Mouse (Mus musculus) thymus, postnatal 14 days (tissue): ENCODE measurements around the gene Pdgfa.

Experiments used
- DNase-seq: peaks from one replicate; pipeline ENCODE4 v3.0.0; 2021

Gene Pdgfa

DNA sequence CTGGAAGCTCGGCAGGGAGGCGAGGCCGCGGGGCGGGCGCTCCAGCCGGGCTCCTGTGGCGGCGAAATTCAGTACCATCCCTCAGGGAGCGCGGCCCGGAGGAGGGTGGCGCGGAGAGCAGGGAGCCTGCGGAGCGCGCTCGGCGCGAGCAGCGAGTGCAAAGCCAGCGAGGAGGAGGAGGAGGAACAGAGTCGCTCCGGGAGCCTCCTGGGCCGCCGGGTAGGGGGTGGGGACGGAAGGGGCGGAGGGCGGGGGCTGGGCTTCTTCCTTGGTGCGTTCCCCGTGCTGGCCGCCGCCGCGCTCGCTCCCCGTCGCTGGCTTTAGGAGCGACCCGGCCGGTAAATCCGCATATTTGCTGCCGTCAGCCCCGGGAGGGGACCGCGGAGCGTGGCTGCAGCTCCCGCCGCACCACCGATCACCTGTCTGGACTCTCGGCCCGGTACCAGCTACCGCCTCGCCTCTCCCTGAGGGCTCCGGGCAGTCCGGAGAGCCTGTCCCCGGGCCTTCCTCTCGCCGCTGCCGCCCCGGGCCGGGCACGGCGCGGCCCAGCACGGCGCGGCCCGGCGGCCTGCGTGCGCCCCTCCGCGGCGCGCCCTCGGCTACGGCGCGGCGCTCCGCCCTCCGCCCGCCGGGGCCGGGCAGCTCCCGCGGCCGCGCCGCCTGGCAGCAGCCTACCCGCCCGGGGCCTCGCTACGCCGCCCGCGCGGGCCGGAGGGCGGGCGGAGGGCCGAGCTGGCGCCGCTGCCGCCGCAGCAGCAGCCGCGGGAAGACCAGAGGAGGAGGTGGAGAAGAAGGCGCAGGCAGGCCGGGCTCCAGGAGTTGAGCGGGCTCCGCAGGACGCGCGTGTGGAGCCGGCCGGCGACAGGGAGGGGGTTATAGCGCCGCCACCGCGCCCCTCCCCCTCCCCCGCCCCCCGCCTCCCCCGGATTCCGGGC is 2.1 kb downstream of the Pdgfa start:
- peak; percentile 44 for DNase-seq

DNA sequence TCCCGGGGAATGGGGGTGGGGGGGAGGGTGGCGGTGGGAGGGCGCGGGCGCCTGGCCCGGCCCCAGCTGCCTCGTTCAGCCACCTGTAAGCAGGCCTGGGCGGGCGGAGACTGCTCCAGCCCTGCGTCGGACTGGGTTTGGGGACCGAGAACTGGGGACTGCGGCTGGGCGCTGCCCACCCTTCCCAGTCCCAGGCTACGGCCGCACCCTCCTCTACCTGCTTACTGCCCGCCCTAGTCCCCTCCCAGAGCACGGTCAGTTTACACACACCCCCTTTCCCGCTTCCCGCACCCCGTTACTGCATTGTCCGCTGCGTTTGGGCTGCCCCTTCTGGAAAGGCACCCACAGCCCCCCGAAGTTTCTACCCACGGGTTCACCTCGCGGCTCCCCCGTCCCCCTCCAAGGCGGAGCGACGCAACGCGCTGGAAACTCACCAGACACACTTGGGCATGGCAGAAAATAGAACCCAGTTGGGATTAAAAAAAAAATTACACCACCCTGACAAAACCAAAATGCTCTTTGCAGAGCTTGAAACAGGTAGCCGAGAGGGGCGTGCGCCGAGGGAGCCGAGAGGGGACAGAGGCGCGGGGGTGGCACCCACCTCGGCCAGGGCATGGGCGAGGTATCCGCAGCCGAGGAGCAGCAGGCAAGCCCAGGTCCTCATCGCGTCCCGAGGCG is 2.9 kb downstream of the Pdgfa start:
- no peak for DNase-seq

DNA sequence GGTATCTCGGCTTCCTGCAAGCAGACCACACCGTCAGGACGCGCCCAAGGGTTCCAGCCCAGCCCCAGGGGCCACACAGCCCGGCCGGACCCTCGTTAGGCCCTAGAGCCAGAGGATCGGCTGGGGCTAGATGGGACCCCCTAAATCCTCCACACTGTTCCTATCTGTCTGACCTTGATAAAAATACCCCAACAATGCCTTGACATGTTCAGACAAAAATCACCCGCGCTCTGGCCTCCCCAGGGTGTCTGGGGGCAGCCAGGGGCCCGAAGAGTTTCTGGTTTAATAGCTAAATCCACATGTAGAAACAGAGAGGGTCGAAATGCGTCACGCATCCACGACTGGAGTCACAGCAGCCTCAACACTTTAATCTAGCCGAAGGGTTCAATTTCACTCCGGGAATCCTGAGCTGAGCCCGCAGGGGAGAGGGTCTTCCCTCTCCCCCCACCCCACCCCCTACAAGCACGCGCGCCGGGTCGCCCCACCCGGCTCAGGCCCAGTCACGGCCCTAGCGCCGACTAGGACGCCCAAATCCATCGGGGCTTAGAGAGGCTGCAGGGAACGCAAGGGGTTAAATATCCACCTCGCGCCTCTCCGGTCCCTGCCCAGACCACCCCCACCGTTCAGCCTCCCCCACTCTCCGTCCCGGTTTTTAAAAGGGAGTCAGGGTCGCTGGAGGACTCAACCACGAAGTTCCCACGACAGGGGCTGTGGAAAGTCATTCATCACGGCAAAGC is 3.6 kb downstream of the Pdgfa start:
- DNase-seq, result no peak

DNA sequence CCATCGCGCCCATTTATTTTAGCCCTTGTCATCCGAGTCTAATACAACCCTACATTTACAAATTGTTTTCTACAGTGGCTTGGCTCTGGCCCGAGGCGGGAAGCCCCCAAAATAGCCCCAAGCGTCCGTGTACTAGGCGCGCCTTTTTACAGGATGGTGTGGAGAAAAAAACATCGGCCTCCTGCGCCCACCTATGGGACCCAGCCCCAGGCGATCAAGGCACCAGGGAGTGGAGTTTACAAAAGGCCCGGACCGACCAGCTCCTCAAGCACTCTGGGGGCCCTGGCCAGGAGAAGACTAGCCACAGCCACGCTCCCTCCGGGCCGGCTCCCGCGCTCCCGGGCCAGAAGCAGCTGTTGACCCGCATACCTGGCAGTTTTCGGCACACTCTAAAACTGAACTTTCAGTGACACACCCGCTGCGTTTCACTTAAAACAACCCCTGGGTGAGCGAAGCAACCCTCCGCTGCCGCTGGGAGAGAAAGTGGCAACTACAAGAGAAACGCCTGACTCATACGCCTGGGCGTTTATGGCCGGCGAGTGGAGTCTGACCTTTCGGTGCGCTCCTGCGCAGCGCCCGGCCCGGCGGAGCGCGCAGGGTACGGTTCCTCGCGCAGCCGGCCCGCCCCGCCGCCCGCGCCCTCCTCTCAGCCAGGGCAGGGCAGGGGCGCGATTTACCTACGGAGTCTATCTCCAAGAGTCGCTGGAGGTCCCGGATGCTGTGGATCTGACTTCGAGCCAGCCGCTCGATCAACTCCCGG is 4.4 kb downstream of the Pdgfa start:
- no peak for DNase-seq

DNA sequence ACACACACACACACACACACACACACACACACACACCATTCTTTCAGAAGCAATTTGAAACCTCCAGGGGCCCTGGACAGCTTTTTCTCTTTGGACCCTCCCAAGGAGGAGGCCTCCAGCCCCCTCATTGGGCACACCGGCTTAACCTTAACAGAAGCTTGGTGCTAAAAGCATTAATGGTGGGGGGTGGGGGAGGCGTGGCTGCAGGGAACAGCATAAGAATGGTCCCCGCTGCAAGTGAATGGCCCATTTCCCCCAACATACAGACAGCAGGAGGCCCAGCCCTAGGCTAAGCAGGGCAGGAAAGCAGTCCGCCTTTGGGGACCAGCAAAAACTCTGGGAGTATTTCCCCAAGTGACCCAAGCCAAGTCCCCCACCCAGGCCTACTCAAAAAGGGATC is 5.4 kb downstream of the Pdgfa start:
- DNase-seq, result no peak

DNA sequence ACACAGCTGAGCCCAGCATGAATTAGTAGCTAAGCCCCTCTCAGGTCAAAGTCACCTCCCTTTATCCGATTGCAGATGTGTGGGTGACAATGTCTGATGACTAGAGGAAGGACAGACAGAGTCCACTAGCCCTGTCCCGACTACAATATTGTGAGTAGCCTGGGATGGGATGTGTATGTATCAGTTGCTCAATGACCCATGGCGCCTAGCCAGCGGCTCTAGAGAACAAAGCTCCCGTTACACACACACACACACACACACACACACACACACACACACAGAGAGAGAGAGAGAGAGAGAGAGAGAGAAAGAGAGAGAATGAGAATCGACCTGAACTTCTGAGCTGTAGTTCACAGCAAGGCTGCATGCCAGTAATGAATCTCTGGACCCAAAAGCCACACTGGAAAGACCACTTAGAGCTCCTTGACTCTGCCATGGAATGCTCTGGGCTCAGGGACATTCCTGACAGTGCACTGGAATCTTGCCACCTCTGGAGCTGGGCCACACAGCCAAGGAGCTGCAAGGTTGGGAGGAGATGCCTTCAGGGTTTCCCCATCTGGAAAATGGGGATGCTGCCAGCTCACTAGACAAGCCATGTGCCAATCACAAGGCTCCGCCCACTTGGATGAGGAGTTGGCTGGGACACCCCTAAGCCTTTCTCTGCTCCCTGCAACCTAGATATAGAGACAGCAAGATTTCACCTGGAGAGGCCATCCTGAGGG is 6.3 kb downstream of the Pdgfa start:
- no peak for DNase-seq

DNA sequence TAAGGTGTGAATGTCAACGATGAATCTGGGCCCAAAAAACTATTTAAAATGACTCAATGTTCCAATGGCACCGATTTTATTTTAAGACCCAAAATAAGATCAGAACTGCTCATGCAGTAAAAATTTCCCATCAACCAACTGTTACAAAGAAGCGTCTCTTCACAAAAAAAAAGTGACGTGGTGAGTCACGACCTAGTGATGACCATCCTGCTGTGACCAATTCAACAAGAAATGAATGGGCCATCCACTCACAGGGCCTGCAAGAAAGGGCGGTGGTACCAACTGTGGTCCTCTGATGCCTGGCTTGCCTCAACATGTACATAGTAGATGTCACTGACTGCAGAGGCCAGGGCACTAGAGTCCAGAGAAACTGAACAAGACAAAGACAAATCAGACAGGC is 7.6 kb downstream of the Pdgfa start:
- no peak for DNase-seq

DNA sequence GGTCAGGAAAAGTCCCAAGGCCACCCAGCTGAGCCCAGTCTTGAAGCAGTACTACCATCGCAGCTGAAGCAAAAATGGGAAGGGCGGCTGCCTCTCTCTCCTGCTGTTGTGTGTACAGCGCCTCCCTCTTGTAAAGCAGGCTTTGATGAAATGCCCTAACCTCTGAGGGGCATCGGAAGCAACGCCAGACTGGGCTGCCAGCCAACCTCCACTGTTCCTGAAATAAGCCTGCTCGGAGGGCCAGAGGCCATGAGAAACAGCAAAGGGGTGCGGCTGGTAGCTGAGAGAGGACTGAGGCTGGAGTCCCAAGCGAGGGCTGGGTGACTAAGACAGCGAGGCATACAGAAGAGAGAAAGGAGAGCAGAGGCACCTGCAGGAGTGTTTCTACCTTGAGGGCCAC is 8.4 kb downstream of the Pdgfa start:
- DNase-seq, result no peak

DNA sequence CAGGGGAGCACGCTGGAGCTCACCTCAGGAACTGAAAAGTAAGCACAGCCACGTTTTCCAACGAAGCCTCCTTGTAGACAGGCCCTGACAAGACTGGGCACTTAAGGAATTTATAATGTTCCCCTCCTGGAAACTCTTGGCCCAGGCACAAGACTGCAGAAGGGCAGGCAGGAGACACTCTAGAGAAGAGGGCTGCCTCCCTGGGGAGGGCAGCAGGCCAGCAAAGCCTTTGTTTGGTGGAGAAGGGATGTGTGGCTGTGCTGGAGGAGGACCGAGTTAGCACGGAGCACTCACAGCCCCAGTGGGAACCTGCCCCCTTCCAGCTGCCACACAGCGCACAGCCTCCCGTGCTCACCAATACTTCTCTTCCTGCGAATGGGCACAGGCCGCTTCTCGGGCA is 9.2 kb downstream of the Pdgfa start:
- DNase-seq, result no peak

DNA sequence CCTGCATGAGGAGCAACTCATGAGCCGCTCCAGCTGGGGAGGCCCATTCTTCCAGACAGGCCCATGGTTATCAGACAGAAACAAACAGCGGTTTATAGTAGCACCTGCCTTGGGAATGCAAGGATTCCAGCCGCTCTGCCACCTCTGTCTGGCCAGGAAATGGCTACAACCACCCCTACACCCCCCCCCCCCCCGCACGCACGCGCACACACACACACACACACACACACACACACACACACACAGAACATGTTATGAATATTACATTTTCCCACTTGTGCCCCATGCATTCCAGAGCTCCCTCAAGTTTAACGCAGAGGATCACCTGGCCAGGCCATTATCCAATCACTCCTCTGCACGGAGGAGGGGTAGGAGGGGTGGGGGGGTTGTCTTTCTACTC is 15.2 kb downstream of the Pdgfa start:
- DNase-seq, result no peak

DNA sequence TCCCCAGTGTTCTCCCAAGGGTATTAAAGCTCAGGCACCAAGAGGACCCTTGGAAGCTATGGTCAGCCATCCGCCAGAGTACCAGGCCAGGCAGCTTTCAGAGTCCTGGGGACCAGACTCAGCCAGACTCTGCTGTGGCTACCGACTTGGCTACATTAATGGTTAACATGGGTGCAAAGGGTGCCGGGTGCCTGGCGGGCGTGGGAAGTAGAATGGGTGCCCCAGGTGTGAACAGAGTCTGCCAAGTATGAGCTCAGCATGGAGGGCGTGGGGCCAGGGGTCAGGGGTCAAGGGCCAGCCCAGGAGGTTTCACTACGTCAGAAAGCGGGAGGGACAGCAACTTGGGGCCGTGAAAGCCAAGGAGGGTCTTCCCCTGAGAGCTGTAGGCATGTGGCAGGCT is 16.6 kb downstream of the Pdgfa start:
- DNase-seq, result no peak

DNA sequence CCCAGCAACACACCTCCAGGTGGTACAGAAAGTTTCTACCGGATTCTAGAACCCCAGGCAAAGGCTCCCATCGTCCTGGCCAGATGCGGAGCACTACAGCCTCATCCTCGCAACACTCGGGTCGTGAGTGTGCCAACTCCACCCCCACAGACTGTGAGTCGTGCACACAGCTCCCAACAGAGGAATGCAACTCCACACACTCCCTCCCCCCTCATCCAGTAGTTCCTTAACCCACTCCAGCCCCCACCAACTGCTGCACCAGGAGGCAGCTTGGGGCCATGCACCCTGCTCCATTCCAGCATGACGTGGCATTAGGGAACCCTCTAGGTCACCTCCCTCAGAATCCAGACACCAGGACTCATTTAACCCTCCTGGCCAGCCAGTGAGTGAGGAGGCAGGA is 17.3 kb downstream of the Pdgfa start:
- no peak for DNase-seq

DNA sequence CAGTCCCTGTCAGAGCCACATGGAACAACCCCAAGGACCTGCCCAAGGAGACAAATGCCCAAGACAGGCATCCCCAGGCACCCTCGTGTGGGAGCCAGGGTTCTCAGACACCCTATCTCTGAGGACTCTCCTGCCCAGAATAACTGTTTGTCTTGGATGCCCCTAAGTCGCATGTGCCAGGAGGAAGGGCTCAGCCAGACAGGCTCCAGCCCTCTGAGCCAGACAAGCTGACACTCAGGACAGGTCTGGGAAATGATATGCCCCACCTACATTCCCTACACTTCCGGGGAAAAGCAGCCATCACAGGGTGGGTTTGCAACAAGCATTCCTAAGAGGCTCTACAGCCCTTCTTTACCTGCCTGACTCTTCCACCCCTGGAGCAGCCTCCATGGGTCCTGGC is 19.4 kb downstream of the Pdgfa start:
- no peak for DNase-seq

DNA sequence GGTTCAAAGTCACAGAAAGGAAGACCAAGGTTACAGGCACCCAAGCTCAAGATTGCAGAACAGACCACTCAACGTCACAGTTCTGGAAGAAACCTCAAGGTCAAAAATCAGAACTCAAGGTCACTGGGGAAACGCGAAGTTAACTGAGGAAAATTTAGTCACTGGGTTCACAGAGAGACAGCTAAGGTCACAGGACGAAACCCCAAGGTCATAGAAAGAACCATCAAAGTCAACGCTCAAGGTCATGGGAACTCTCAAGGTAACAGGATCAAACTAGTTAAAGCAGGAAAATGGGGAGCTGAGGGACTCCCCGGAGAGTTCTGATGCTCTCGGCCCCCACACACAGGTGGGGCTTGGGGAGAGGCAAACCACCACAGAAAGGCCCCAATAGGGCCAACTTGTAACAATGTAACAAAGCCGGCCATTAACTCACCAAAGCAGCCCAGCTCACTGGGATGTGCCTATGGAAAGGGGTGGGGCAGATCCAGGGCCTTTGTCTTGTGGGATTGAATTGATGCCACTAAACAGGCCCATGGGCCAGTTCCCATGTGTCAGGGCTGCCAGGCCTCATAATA is 22.2 kb downstream of the Pdgfa start:
- no peak for DNase-seq

DNA sequence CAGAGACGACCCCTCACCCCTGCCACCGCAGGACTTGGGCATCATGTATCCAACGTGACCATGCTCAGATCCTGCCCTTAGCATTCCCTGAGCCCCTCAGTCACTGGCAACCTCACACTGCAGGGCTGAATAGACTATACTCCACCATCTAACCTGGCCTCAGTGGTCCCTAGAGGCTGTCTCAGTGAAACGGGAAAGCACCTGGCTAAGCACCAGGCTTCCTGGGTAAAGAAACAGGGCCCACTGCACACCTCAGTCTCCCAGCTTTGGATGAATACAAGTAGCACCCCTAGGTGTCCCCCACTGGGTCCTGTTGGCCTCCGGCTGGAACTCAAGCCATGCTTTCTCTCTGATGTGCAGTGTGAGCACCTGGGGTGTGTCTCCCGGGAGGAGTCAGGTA is 23.7 kb downstream of the Pdgfa start:
- no peak for DNase-seq

DNA sequence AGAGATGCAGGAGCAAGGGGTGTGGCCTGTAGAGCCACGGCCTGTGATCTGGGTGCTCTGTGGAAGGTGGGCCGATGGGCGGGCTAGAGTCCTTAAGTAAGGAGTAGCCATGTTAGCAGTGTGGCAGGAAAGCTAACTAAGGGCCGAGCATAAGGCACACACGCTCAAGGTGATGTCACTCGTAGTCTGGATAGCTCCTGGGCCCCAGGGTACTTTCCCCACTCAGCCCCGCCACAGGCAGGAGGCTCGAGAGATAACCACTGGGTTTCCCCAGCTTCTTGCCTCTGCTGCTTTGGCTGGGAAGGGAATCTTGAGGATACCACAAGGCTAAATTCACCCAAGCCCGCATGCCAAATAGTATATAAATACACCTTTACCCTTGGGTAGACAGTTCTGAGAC is 25.8 kb downstream of the Pdgfa start:
- DNase-seq, result no peak

DNA sequence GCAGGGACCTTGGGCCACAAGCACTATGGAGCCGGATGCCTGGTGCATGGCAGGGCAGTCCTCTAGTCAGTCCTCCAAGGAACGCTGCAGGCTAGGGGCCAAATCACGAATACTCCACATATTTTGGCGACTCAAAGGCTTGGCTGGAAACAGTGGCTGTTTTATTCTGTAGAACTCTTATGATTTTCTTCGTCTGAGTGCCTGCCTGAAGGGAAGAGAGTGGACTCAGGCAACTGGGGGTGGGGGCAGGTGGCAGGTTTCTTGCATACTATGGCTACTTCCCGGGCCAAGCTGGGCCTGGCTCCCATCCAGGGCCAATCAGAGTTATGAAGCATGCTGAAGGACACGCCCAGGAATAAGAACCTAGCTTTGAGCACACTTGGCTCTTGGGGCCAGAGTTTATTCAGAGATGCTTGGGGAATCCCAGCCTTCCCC is 27.1 kb downstream of the Pdgfa start:
- DNase-seq, result no peak

DNA sequence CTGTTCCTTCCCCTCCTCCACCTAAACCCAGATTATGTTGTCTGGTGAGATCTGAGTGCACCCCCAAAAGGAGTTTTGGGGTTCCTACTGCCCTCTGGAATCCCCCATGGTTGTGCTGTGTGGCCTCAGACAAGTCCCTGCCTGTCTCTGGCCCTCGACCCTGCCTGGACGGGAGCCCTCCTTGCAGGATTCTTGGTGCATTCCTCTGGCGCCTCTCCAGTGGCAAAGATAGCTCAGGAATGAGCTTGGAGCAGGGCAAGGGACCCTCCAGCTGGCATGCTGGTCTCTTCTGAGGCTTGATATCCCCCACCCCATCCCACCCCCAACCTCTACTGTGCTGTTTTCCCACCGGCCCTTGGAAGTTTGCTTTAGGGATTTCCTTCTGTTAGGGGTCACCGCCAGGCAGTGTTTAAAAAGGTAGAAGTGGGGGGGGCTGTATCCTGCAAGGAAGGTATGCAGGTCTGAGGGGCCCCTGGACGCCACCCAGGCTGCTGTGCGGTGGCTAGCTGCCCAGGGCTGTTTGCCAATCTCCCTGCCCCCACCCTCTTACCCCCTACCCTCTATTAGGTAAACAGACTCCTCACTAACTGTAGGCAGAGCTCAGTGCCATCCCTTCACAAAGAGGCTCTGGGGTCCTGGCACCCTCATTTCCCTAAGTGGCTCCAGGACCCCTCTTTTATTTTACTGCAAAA is 31.0 kb downstream of the Pdgfa start:
- DNase-seq, result no peak

DNA sequence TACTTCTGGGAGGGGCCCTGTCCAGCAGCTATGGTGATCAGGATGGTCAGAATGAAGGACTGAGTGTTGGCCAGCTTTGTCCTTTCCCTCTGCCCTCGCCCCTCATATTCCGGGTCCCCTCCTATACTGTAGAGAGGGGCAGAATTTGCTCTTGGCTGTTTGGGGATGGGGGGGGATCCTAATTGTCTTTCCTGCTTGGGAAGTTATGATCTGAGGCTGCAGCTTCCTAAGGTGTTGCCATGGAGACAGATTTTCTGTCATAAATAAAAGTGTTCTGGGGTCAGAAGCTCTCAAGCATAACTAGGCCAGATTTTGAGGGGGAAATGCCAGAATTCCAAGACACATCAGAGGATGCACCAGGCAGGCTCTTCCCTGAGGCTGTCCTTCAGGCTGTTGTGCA is 31.6 kb downstream of the Pdgfa start:
- no peak for DNase-seq

DNA sequence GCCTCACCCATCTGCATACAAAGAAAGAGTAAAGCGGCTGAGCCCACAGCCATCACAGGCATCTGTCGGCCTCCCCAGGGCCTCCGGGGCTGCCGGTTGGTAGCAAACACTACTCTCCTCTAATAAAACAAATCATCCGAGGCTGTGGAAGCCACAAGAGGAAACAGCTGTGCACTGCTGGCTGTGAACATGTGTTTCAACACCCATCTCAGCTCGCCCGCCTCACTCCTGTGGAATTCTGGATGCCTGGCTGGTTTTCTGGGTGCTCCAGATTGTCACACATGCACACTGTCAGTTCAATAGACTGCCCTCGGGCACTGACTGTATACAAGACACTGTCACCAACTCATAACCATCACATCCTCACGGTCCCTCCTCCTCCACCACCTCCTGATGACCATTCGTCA is 40.7 kb downstream of the Pdgfa start:
- DNase-seq, result no peak

DNA sequence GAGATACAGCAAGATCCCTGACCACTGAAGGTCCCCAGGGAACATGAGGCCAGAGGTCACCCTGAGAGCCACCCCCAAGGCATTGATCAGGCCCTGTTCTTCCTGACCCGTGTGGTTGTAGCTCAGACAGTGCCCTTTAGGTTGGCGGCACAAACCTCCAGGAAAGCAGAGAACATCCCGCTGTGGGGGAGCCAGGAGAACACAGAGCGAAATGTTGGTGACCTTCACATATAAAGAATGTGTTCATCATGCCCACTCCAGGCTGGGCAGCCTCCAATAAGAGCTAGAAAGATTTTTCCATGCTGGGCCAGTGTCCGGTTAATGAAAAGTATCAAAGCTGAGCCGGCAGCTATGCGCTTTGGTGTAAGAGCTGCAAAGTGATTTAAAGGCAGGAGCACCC is 43.2 kb downstream of the Pdgfa start:
- no peak for DNase-seq
